Comparison of ENCODE assay signal across 8 mouse cellular contexts in genomic region chr13:63239877-63240671, GRCm38 (mm10).
A peak's percentile ranks its signal among the peaks of the same experiment; 100 is the strongest.
DNase-seq lines count a peak whose midpoint lies in the region; ATAC-seq lines count a peak whose summit lies in the region.

No protein-coding gene starts in this region.

- peaks cover 5% of the 10 kb centered on the region; the same call in 1 of the 2 replicates for H3K36me3 ChIP-seq in liver, embryonic 12.5 days

- H3K4me3 ChIP-seq in liver, embryonic 12.5 days, result peak overlapping the region; percentile 77

- under 1% methylated on average over 51 of the region's 51 CpGs for WGBS in liver, embryonic 12.5 days (ENCODE audit: insufficient replicate concordance)

- H3K9ac ChIP-seq in liver, embryonic 12.5 days, result peak overlapping the region; percentile 86

- H3K27ac ChIP-seq in liver, embryonic 12.5 days, result peak overlapping the region; percentile 85

- peak; percentile 67 for DNase-seq in layer of hippocampus, adult 11-12 months (ENCODE audit: low spot score)
- no peak for DNase-seq in layer of hippocampus, adult 9-10 months (ENCODE audit: low spot score)
- DNase-seq in embryo, embryonic 11.5 days (ENCODE audit: low read depth, low spot score), result peak; percentile 41
- peak; percentile 78 to 85 for DNase-seq in heart, adult 9 months (ENCODE audit: low spot score in 2 of 2)
- DNase-seq in kidney, adult 9 months, result peak; percentile 86
- DNase-seq in naive thymus-derived CD4-positive, alpha-beta T cell, adult 2 months (ENCODE audit: low read depth), result peak; percentile 83
- peak; percentile 81 to 91 for DNase-seq in spleen, postnatal 4 days (ENCODE audit: low spot score in 2 of 2)

- peak overlapping the region; percentile 97 for H3K4me2 ChIP-seq in liver, embryonic 12.5 days

- H3K9me3 ChIP-seq in liver, embryonic 12.5 days (replicated peaks), result no peaks in the 10 kb centered on the region

- peak; percentile 88 for ATAC-seq in liver, embryonic 12.5 days

- peaks cover 31% of the 10 kb centered on the region for H3K4me1 ChIP-seq in liver, embryonic 12.5 days

- H3K27me3 ChIP-seq in liver, embryonic 12.5 days (replicated peaks), result no peaks in the 10 kb centered on the region
